Mouse (Mus musculus) lung, postnatal 0 days (tissue): Measurements from ENCODE around the gene Kdm2b.

Experiments used
- CTCF ChIP-seq: IDR thresholded peaks from 2 replicates; pipeline ENCODE4 v1.5.1; 2016; ENCODE audit warnings: antibody characterized with exemption, mild to moderate bottlenecking
- EP300 ChIP-seq: IDR thresholded peaks from 2 replicates; pipeline ENCODE4 v1.6.1; 2016; ENCODE audit warnings: antibody characterized with exemption, mild to moderate bottlenecking, control low read depth

GRCm38 (mm10) chr5:122959391-122959790 is 30.2 kb downstream of the Kdm2b start:
- no peak for TF ChIP-seq CTCF
- no peak for TF ChIP-seq EP300
